Mouse (Mus musculus): ENCODE data around the gene Mbnl2.

The Mbnl2 gene

GRCm38 (mm10) chr14:120296231-120297006 is 20.9 kb downstream of the Mbnl2 start:
- peak; percentile 30 for DNase-seq (ENCODE audit: low read depth, low spot score)

- no peak for DNase-seq (ENCODE audit: low read depth, low spot score)
Measured at GRCm38 (mm10) chr14:120297137-120297749, 21.8 kb downstream of the Mbnl2 start.

GRCm38 (mm10) chr14:120297833-120298232 is 22.4 kb downstream of the Mbnl2 start:
- DNase-seq (ENCODE audit: low read depth, low spot score) = no peak

- no peak for DNase-seq (ENCODE audit: low read depth, low spot score)
Measured at GRCm38 (mm10) chr14:120298439-120298838, 23.0 kb downstream of the Mbnl2 start.

GRCm38 (mm10) chr14:120299716-120300115 is 24.2 kb downstream of the Mbnl2 start:
- DNase-seq (ENCODE audit: low read depth, low spot score) = no peak

GRCm38 (mm10) chr14:120300191-120300590 is 24.7 kb downstream of the Mbnl2 start:
- DNase-seq (ENCODE audit: low read depth, low spot score) = no peak

- DNase-seq (ENCODE audit: low read depth, low spot score) = no peak
Measured at GRCm38 (mm10) chr14:120300814-120301213, 25.3 kb downstream of the Mbnl2 start.

GRCm38 (mm10) chr14:120302913-120303548 is 27.6 kb downstream of the Mbnl2 start:
- no peak for DNase-seq (ENCODE audit: low read depth, low spot score)

GRCm38 (mm10) chr14:120306229-120306628 is 30.8 kb downstream of the Mbnl2 start:
- peak; percentile 36 for DNase-seq (ENCODE audit: low read depth, low spot score)

- DNase-seq (ENCODE audit: low read depth, low spot score) = no peak
Measured at GRCm38 (mm10) chr14:120307356-120307755, 31.9 kb downstream of the Mbnl2 start.

GRCm38 (mm10) chr14:120307963-120308362 is 32.5 kb downstream of the Mbnl2 start:
- no peak for DNase-seq (ENCODE audit: low read depth, low spot score)

- no peak for DNase-seq (ENCODE audit: low read depth, low spot score)
Measured at GRCm38 (mm10) chr14:120309691-120310090, 34.2 kb downstream of the Mbnl2 start.

GRCm38 (mm10) chr14:120311330-120312097 is 36.0 kb downstream of the Mbnl2 start:
- DNase-seq (ENCODE audit: low read depth, low spot score) = no peak

- peak; percentile 77 for DNase-seq (ENCODE audit: low read depth, low spot score)
Measured at GRCm38 (mm10) chr14:120312661-120313406, 37.4 kb downstream of the Mbnl2 start.

- peak; percentile 52 for DNase-seq (ENCODE audit: low read depth, low spot score)
Measured at GRCm38 (mm10) chr14:120313466-120313865, 38.0 kb downstream of the Mbnl2 start.

- no peak for DNase-seq (ENCODE audit: low read depth, low spot score)
Measured at GRCm38 (mm10) chr14:120315721-120316120, 40.3 kb downstream of the Mbnl2 start.

- DNase-seq (ENCODE audit: low read depth, low spot score) = no peak
Measured at GRCm38 (mm10) chr14:120318326-120318935, 43.0 kb downstream of the Mbnl2 start.

- DNase-seq (ENCODE audit: low read depth, low spot score) = no peak
Measured at GRCm38 (mm10) chr14:120318974-120319731, 43.7 kb downstream of the Mbnl2 start.

- no peak for DNase-seq (ENCODE audit: low read depth, low spot score)
Measured at GRCm38 (mm10) chr14:120322041-120322440, 46.6 kb downstream of the Mbnl2 start.

GRCm38 (mm10) chr14:120323111-120323510 is 47.6 kb downstream of the Mbnl2 start:
- DNase-seq (ENCODE audit: low read depth, low spot score) = no peak
